In genomic region chr6:33929342-33930086, GRCm38 (mm10) we compare ENCODE assay signal across 8 mouse cellular contexts.
DNase-seq lines count a peak whose midpoint lies in the region; ATAC-seq lines count a peak whose summit lies in the region.

No protein-coding gene starts in this region.

- no peak overlapping the region for H3K4me2 ChIP-seq in hindbrain, embryonic 11.5 days (replicated peaks; ENCODE audit: low read depth, low read length)

- 0 out of 2 replicates have a peak, but pooled peaks cover 2% of the 10 kb centered on the region for H3K4me1 ChIP-seq in hindbrain, embryonic 11.5 days (replicated peaks; ENCODE audit: control insufficient read depth, insufficient read depth, low read length)

- peak; percentile 74 for DNase-seq in Muller cell, postnatal 12 days (ENCODE audit: inconsistent ontology term)
- peak; percentile 82 for DNase-seq in cerebellum, adult 9-10 months
- DNase-seq in frontal cortex, postnatal 10 days (ENCODE audit: low spot score in 2 of 2), result peak; percentile 46 to 80
- peak; percentile 82 for DNase-seq in hindbrain, embryonic 11.5 days (ENCODE audit: low spot score)
- peak; percentile 68 for DNase-seq in layer of hippocampus, adult 9-10 months (ENCODE audit: low spot score)
- peak; percentile 84 for DNase-seq in lung, postnatal 14 days
- peak; percentile 57 for DNase-seq in retina, postnatal 7 days (ENCODE audit: low read depth, low spot score)
- DNase-seq in thymus, postnatal 4 days, result peak; percentile 92

- peak; percentile 59; the same call in 1 of the 2 replicates for ATAC-seq in hindbrain, embryonic 11.5 days (ENCODE audit: low FRiP score)

- H3K36me3 ChIP-seq in hindbrain, embryonic 11.5 days (ENCODE audit: control insufficient read depth, insufficient read depth, low read length), result no peaks in the 10 kb centered on the region

- H3K27me3 ChIP-seq in hindbrain, embryonic 11.5 days (ENCODE audit: control insufficient read depth, insufficient read depth, low read length), result no peaks in the 10 kb centered on the region

- H3K9ac ChIP-seq in hindbrain, embryonic 11.5 days (ENCODE audit: low read depth, low read length), result no peak overlapping the region

- WGBS in hindbrain, embryonic 11.5 days, result 31% methylated on average over 13 of the region's 13 CpGs

- H3K9me3 ChIP-seq in hindbrain, embryonic 11.5 days (ENCODE audit: control insufficient read depth, low read length), result no peaks in the 10 kb centered on the region

- no peak overlapping the region for H3K27ac ChIP-seq in hindbrain, embryonic 11.5 days (ENCODE audit: low read depth, low read length)

- no peak overlapping the region for H3K4me3 ChIP-seq in hindbrain, embryonic 11.5 days (ENCODE audit: low read depth, low read length)
